Mouse (Mus musculus): ENCODE results near the gene Mcrip2. TPM values are rescaled to one million over a fixed set of nuclear protein-coding genes. Genes with fewer than 3 reads are reported as not detected.

Mcrip2 gene
- polyA plus RNA-seq, 1 experiment from 2014 or later = 6.8 TPM

DNA sequence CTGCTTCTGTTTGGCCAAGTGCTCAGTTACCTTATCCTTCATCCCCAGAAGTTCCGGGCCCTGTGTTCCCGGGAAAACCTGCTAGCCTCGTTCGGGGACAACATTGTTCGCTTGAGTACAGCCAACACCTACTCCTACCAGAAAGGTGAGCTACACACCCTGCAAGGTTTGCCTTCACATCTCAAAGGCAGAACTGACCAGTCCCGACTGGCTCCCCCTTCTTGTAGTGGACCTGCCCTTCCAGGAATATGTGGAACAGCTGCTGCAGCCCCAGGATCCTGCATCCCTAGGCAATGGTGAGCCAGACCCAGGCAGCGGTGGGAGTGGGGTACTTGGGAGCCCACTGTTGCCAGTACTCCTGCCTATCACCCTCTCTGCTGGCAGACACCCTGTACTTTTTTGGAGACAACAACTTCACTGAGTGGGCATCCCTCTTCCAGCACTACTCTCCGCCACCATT, 39.0 kb downstream of the Mcrip2 start:
- peak overlapping the region; percentile 95 for H3K4me2 ChIP-seq (replicated peaks)
- no peak for ATAC-seq (ENCODE audit: low FRiP score, low read depth)
- WGBS = 47% methylated on average over 8 of the region's 8 CpGs
- peak overlapping the region; percentile 75 for H3K9ac ChIP-seq
- H3K4me3 ChIP-seq = peak overlapping the region; percentile 56
- H3K9me3 ChIP-seq = no peaks in the 10 kb centered on the region
- peaks cover 46% of the 10 kb centered on the region for H3K36me3 ChIP-seq
- H3K27ac ChIP-seq = peak overlapping the region; percentile 65
- peaks cover 80% of the 10 kb centered on the region for H3K4me1 ChIP-seq
- no peaks in the 10 kb centered on the region for H3K27me3 ChIP-seq (replicated peaks)

DNA sequence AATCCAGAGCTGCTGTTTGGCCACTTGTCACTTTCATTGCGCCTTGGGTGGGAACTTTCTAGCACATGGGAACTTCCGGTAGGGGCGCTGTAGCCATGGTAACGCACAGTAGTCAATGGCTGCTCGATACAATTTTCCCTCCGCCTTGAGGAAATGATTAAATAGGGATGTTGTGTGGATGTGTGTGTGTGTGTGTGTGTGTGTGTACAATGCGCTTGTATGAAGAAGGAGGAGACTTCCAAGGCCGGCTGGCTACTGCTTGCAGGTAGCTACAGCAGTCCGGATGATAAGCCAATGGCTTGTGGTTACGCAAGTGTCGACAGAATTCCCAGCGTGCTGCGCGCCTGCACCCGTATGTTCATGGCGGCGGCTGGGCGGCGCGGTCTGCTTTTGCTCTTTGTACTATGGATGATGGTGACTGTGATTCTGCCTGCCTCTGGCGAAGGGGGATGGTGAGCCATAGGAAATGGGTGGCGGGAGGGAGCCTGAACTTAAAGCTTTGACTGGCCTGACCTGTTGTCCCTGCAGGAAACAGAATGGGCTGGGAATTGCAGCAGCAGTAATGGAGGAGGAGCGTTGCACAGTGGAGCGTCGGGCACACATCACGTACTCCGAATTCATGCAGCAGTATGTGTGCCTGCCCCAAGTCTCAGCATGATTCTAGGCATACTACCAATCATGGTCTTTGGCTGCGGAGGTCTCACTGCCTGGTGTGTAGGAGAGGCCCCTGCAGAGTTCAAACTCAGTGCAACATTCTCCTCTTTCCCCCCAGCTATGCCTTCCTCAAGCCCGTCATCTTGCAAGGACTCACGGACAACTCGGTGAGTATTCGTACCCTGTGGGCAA, 39.6 kb downstream of the Mcrip2 start, which contains the start of gene Jmjd8:
Gene Jmjd8 (plus strand): TSS at position 156 of the 846 bp plus-strand sequence.
- no peaks in the 10 kb centered on the region for H3K9me3 ChIP-seq
- peak within 1 kb of the TSS; percentile 65 for H3K27ac ChIP-seq
- H3K4me1 ChIP-seq = peaks cover 80% of the 10 kb centered on the region
- peak; percentile 41 for ATAC-seq (ENCODE audit: low FRiP score, low read depth)
- peaks cover 46% of the 10 kb centered on the region for H3K36me3 ChIP-seq
- H3K4me2 ChIP-seq (replicated peaks) = peak within 1 kb of the TSS; percentile 95
- WGBS = 1% methylated on average over 32 of the region's 32 CpGs
- peak within 1 kb of the TSS; percentile 56 for H3K4me3 ChIP-seq
- H3K9ac ChIP-seq = peak within 1 kb of the TSS; percentile 75
- no peaks in the 10 kb centered on the region for H3K27me3 ChIP-seq (replicated peaks)

DNA sequence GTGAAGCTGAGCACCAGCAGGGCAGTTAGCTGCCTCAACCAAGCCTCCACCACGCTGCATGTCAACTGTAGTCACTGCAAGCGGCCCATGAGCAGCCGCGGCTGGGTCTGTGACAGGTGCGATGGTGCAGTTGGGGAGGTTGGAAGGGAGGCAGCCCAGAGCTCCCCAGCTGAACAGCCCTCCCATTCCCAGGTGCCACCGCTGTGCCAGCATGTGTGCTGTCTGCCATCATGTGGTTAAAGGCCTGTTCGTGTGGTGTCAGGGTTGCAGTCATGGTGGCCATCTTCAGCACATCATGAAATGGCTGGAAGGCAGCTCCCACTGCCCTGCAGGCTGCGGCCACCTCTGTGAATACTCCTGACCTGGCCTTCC, 40.4 kb downstream of the Mcrip2 start:
- Histone ChIP-seq H3K9me3 (no peaks in the 10 kb centered on the region), H3K4me2 (replicated peaks) (peak overlapping the region; percentile 95), H3K4me1 (peaks cover 75% of the 10 kb centered on the region), H3K9ac (0 out of 2 replicates have a peak overlapping the region, but pooled peaks have one; percentile 5), H3K36me3 (peaks cover 46% of the 10 kb centered on the region), H3K27me3 (replicated peaks) (no peaks in the 10 kb centered on the region), H3K4me3 (peak overlapping the region; percentile 56), H3K27ac (no peak overlapping the region)
- WGBS = 84% methylated on average over 8 of the region's 8 CpGs
- no peak for ATAC-seq (ENCODE audit: low FRiP score, low read depth)

DNA sequence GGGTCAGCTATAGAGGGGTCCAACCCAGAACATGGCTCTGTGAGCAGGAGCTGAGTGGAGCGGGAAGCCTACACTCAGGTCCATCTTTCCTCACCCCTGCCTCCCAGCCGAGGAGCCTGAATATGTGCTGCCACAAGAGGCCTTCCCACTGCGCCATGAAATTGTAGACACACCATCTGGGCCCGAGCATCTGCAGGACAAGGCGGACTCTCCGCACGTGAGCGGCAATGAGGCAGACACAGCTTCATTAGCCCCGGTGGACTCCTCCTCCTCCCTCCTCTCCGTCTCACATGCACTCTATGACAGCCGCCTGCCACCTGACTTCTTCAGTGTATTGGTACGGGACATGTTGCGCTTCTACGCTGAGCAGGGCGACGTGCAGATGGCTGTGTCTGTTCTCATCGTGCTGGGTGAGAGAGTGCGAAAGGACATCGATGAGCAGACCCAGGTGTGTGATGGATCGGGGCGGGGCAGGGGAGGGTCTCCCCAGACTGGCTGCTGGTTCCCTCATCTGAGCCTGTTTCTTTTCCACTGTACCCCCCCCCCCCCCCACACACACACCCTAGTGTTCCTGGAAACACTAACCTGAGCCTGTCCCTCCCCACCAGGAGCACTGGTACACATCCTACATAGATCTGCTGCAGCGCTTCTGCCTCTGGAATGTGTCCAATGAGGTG, 40.9 kb downstream of the Mcrip2 start:
- H3K27ac ChIP-seq = no peak overlapping the region
- no peak overlapping the region for H3K9ac ChIP-seq
- H3K27me3 ChIP-seq (replicated peaks) = no peaks in the 10 kb centered on the region
- no peaks in the 10 kb centered on the region for H3K9me3 ChIP-seq
- peaks cover 75% of the 10 kb centered on the region for H3K4me1 ChIP-seq
- ATAC-seq (ENCODE audit: low FRiP score, low read depth) = no peak
- H3K4me2 ChIP-seq (replicated peaks) = peak overlapping the region; percentile 95; the same call in 1 of the 2 replicates
- 91% methylated on average over 22 of the region's 22 CpGs for whole genome bisulfite sequencing
- no peak overlapping the region for H3K4me3 ChIP-seq
- peaks cover 46% of the 10 kb centered on the region for H3K36me3 ChIP-seq

DNA sequence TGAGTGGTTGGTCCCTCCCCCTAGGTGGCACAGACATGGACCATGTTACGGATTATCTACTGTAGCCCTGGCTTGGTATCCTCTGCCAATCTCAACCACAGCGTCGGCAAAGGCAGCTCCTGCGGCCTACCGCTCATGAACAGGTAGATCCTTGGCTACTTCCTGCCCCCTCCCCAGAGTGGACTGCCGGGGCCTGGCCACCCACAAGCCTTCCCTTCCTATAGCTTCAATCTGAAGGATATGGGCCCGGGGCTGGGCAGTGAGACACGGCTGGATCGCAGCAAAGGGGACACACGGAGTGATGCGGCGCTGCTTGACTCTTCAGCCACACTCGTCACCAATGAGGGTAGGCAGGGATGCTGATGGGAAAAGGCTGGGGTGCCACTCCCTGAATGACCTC, 41.6 kb downstream of the Mcrip2 start:
- Histone ChIP-seq H3K27me3 (replicated peaks) (no peaks in the 10 kb centered on the region), H3K9ac (no peak overlapping the region), H3K4me2 (replicated peaks) (no peak overlapping the region), H3K4me3 (no peak overlapping the region), H3K4me1 (peaks cover 72% of the 10 kb centered on the region), H3K9me3 (no peaks in the 10 kb centered on the region), H3K36me3 (peaks cover 46% of the 10 kb centered on the region), H3K27ac (no peak overlapping the region)
- no peak for ATAC-seq (ENCODE audit: low FRiP score, low read depth)
- 96% methylated on average over 13 of the region's 13 CpGs for WGBS

DNA sequence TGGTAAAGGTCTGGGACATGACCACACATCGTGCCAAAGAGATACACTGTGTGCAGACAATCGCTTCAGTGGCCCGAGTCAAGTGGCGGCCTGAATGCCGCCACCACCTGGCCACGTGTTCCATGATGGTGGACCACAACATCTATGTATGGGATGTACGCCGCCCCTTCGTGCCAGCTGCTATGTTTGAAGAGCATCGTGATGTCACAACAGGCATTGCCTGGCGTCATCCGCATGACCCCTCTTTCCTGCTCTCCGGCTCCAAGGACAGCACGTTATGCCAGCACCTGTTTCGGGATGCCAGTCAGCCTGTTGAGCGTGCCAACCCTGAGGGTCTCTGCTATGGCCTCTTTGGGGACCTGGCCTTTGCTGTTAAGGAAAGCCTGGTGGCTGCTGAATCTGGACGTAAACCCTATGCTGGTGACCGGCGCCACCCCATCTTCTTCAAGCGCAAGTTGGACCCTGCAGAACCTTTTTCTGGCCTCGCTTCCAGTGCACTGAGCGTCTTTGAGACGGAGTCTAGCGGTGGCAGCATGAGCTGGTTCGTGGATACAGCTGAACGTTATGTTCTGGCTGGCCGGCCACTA, 42.5 kb downstream of the Mcrip2 start:
- Histone ChIP-seq H3K9me3 (no peaks in the 10 kb centered on the region), H3K27ac (no peak overlapping the region), H3K4me3 (no peak overlapping the region), H3K9ac (no peak overlapping the region), H3K4me2 (replicated peaks) (0 out of 2 replicates have a peak overlapping the region, but pooled peaks have one; percentile 9), H3K4me1 (peaks cover 63% of the 10 kb centered on the region), H3K27me3 (replicated peaks) (no peaks in the 10 kb centered on the region), H3K36me3 (peaks cover 39% of the 10 kb centered on the region)
- no peak for ATAC-seq (ENCODE audit: low FRiP score, low read depth)
- 95% methylated on average over 27 of the region's 27 CpGs for WGBS

DNA sequence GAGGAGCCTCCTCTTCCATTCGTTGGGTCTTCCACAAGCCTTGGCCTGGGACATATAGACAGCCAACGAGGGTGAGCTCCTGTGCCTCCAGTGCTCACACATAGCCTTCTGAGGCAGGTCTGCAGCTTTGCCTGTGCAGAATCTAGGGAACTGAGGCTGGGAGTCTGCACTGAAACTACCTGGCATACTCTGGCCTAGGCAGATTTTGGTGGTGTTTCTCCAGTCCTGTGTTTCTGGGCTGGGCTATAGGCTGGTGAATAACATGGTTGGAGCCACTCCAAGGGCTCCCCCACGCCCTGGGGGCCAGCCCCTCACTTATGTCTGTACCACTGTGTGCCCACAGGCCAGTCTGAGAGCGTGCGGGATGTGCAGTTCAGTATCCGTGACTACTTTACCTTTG, 43.3 kb downstream of the Mcrip2 start:
- H3K9ac ChIP-seq = no peak overlapping the region
- 89% methylated on average over 6 of the region's 6 CpGs for WGBS
- H3K27me3 ChIP-seq (replicated peaks) = peaks cover 5% of the 10 kb centered on the region
- H3K4me1 ChIP-seq = peaks cover 55% of the 10 kb centered on the region
- no peak for ATAC-seq (ENCODE audit: low FRiP score, low read depth)
- no peaks in the 10 kb centered on the region for H3K9me3 ChIP-seq
- no peak overlapping the region for H3K27ac ChIP-seq
- no peak overlapping the region for H3K4me3 ChIP-seq
- peaks cover 32% of the 10 kb centered on the region for H3K36me3 ChIP-seq
- peak overlapping the region; percentile 82 for H3K4me2 ChIP-seq (replicated peaks)

DNA sequence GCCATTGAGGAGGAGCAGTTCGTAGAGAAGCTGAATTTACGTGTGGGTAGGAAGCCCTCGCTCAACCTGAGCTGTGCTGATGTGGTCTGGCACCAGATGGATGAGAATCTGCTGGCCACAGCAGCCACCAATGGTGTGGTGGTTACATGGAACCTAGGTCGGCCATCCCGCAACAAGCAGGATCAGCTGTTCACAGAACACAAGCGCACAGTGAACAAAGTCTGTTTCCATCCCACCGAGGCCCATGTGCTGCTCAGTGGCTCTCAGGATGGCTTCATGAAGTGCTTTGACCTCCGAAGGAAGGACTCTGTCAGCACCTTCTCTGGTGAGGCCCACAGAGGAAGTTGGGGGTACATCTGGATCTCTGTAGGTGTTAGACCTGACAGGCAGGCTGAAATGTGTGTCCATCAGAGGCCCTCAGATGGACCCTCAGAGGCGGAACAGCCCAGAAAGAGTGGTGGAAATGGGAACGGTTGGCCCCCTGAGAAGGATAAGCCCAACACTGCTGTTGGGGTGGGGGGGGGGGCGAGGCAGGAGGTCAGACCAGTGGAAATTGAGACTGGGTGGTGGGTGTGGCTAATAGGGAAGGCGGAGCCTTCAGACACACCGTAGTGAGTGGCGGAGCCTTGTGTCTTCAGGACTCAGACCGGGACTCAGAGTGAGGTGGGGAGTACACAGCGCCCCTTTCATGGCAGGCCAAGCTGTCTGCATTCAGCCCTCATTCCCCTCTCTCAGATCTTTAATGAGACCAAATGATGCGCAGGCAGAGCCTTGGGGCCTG, 44.0 kb downstream of the Mcrip2 start:
- Histone ChIP-seq H3K36me3 (peaks cover 29% of the 10 kb centered on the region), H3K9ac (peak overlapping the region; percentile 73; the same call in 1 of the 2 replicates), H3K4me3 (peak overlapping the region; percentile 53; the same call in 1 of the 2 replicates), H3K4me1 (peaks cover 48% of the 10 kb centered on the region), H3K27me3 (replicated peaks) (peaks cover 12% of the 10 kb centered on the region), H3K27ac (no peak overlapping the region), H3K9me3 (no peaks in the 10 kb centered on the region), H3K4me2 (replicated peaks) (peak overlapping the region; percentile 82)
- no peak for ATAC-seq (ENCODE audit: low FRiP score, low read depth)
- WGBS = 76% methylated on average over 17 of the region's 17 CpGs

DNA sequence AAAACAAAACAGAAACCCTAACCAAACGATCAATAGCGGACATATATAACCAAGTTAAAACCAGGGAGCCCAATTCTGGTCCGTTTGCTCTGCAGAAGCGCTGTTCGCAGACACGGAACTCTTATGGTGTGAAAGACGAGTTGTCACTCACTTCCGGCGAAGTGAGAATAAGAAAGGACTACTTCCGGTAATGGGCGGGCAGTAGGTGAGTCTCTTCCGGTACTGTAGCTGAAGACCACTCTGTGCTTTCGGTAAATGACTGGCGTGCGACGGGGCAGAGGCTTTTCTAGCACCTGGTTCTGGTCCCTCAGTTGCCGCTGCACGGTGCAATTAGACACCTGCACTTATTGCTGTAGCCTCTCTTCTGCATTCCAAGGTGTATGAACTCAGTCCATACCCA, 45.1 kb downstream of the Mcrip2 start, which contains the start of gene Wdr24:
Gene Wdr24 (plus strand): TSS at position 176 of the 400 bp plus-strand sequence.
- peak within 1 kb of the TSS; percentile 73 for H3K9ac ChIP-seq
- peak within 1 kb of the TSS; percentile 82 for H3K4me2 ChIP-seq (replicated peaks)
- H3K36me3 ChIP-seq = peaks cover 34% of the 10 kb centered on the region
- peaks cover 47% of the 10 kb centered on the region for H3K4me1 ChIP-seq
- no peak for ATAC-seq (ENCODE audit: low FRiP score, low read depth)
- peak within 1 kb of the TSS; percentile 53 for H3K4me3 ChIP-seq
- under 1% methylated on average over 18 of the region's 18 CpGs for WGBS
- H3K9me3 ChIP-seq = no peaks in the 10 kb centered on the region
- peaks cover 23% of the 10 kb centered on the region for H3K27me3 ChIP-seq (replicated peaks)
- no peak within 1 kb of the TSS for H3K27ac ChIP-seq

DNA sequence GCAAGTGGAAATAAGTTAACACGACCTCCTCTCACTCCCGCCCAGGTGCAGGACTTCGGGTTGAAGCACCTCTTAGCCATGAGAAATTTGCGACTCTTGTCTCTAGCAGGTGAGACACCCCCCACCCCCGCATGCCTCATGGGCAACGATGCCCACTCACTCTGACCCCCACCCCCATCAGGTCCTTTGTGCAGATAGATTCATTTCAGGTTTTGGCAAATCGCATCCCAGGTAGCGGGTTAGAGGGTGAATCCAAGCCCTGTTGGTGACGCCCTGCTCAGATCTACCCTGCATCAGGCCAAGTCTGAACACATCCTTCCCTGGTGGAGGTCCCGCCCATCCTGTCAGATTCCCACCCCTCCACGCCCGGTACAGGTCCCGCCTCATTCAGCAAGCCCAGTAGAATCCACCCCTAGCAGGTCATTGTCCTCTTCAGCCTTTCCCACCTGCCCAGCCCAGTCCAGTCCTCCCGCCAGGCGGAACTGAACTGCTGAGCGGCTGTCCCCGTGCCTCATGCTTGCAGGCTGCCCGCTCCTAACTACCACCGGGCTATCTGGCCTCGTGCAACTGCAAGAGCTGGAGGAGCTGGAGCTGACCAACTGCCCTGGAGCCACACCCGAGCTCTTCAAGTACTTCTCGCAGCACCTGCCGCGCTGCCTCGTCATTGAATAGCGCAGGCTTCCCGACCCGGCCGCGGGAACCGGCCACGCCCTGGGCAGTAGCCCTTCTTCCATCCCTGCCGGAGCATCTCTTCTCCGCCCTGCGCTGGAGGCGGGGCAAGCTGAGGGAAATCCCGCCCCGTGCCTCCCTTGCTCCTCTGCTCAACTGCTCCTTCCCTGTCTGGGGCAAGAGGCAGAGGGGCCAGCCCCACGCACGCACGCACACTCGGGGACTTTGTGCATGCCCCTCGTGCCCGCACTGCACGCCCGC, 49.4 kb downstream of the Mcrip2 start:
- Histone ChIP-seq H3K9me3 (no peaks in the 10 kb centered on the region), H3K4me1 (peaks cover 7% of the 10 kb centered on the region), H3K4me2 (replicated peaks) (peak overlapping the region; percentile 32), H3K27ac (no peak overlapping the region), H3K9ac (no peak overlapping the region), H3K27me3 (replicated peaks) (peaks cover 43% of the 10 kb centered on the region), H3K36me3 (peaks cover 28% of the 10 kb centered on the region), H3K4me3 (0 out of 2 replicates have a peak overlapping the region, but pooled peaks have one; percentile 11)
- ATAC-seq (ENCODE audit: low FRiP score, low read depth) = no peak
- 7% methylated on average over 46 of the region's 46 CpGs for WGBS

DNA sequence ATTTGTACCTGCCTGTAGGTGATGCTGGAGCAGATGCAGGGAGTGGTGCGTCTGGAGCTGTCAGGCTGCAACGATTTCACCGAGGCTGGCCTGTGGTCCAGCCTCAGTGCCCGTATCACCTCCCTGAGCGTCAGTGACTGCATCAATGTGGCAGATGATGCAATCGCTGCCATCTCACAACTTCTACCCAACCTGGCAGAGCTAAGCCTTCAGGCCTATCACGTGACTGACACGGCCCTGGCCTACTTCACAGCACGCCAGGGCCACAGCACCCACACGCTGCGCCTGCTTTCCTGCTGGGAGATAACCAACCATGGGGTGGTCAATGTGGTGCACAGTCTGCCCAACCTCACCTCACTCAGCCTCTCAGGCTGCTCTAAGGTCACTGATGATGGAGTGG, 50.9 kb downstream of the Mcrip2 start:
- Histone ChIP-seq H3K4me2 (replicated peaks) (no peak overlapping the region), H3K9ac (no peak overlapping the region), H3K27ac (no peak overlapping the region), H3K4me1 (peaks cover 13% of the 10 kb centered on the region), H3K9me3 (no peaks in the 10 kb centered on the region), H3K27me3 (replicated peaks) (peaks cover 43% of the 10 kb centered on the region), H3K4me3 (no peak overlapping the region), H3K36me3 (peaks cover 28% of the 10 kb centered on the region)
- no peak for ATAC-seq (ENCODE audit: low FRiP score, low read depth)
- 90% methylated on average over 11 of the region's 11 CpGs for WGBS

Measured in neural tube, embryonic 12.5 days (tissue).